Mouse (Mus musculus) monocyte, adult 2 months (primary cell): ENCODE data around the gene Kcnk4.

ENCODE experiments used
- DNase-seq, 2 experiments: peaks; one replicate each; pipeline ENCODE4 v3.0.0; 2022; ENCODE audit warnings: low spot score in 2 of 2, low read depth in 1 of 2

Kcnk4 gene

GRCm38 (mm10) chr19:6893731-6894451 lies 40.4 kb downstream of the Kcnk4 start:
- no peak for DNase-seq

GRCm38 (mm10) chr19:6892512-6892911 lies 41.8 kb downstream of the Kcnk4 start:
- no peak for DNase-seq

GRCm38 (mm10) chr19:6877965-6878364 lies 56.4 kb downstream of the Kcnk4 start:
- DNase-seq: no peak

GRCm38 (mm10) chr19:6876799-6877198 lies 57.5 kb downstream of the Kcnk4 start:
- DNase-seq: no peak

GRCm38 (mm10) chr19:6875834-6876233 lies 58.5 kb downstream of the Kcnk4 start:
- DNase-seq: no peak

GRCm38 (mm10) chr19:6874257-6874656 lies 60.1 kb downstream of the Kcnk4 start:
- no peak for DNase-seq
